Mouse (Mus musculus) regulatory T cell (primary cell): ENCODE results near the gene Cpeb2.

Experiments used
- in situ Hi-C: fragments of 300-600 bp; cut with MboI, MseI; formaldehyde crosslinking; loops from one replicate; pipeline ENCODE4 v1.15.1; 2025; ENCODE audit warnings: high pct_unique_total_duplicates

Gene Cpeb2

GRCm38 (mm10) chr5:43305449-43305848 is 72.5 kb downstream of the Cpeb2 start:
- in situ Hi-C loops, result no loop called here

GRCm38 (mm10) chr5:43309961-43310360 is 77.0 kb downstream of the Cpeb2 start:
- in situ Hi-C loops, result no loop called here

GRCm38 (mm10) chr5:43324311-43324862 is 91.4 kb downstream of the Cpeb2 start:
- in situ Hi-C loops, result no loop called here

GRCm38 (mm10) chr5:43325561-43325960 is 92.6 kb downstream of the Cpeb2 start:
- in situ Hi-C loops, result no loop called here

- in situ Hi-C loops, result no loop called here
Measured at GRCm38 (mm10) chr5:43328579-43328978, 95.6 kb downstream of the Cpeb2 start.

GRCm38 (mm10) chr5:43330260-43330659 is 97.3 kb downstream of the Cpeb2 start:
- in situ Hi-C loops, result no loop called here

- in situ Hi-C loops, result no loop called here
Measured at GRCm38 (mm10) chr5:43334469-43334868, 101.5 kb downstream of the Cpeb2 start.

- in situ Hi-C loops, result no loop called here
Measured at GRCm38 (mm10) chr5:43337212-43337611, 104.2 kb downstream of the Cpeb2 start.

- in situ Hi-C loops, result no loop called here
Measured at GRCm38 (mm10) chr5:43338771-43339475, 106.0 kb downstream of the Cpeb2 start.
